8 mouse cellular contexts compared by ENCODE assay signal in the genomic region with DNA sequence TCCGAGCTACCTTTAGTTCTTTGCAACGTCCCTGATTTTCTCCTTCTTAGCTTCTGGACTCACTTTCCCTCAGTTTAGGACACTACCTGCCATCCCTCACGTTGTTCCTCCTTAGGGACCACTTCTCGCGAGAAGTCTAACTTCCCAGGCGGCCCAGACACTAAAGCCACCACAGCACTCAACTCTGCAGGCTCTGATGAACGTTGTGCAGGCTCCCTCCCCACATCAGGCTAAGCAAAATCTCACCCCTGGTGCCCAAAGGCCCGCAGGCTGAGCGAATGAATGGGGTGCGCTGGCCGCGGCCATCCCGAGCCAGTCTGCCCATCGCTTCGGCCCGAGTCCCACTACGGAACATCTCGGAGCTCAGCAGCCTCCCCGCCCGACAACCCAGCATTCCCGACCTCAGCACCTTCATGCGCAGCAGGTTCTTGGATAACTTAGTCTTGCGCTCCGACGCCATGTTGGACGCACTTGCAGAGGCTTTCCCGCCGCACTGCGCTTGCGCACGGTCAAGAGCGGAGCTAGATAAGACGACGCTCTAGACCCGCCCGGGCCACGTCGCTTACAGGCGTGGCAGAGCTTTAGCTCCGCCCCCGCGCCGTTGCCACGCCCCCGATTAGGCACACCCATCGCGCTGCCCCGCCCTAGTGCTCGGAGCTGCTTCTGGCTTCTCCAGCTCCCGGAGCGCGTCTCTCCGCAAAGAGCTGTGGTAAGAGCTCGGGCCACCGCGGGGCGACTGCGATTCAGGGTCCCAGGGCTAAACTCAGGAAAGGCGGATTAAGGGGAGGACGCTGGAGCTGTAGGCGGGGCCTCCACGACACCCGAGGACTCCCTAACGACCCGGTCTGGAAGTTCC. TPM values are rescaled to one million over a fixed set of nuclear protein-coding genes. Genes with fewer than 3 reads are reported as not detected.
A peak's percentile ranks its signal among the peaks of the same experiment; 100 is the strongest.
DNase-seq lines count a peak whose midpoint lies in the region; ATAC-seq and TF ChIP-seq lines count a peak whose summit lies in the region.

A gene (minus strand): TSS at position 501 of the 856 bp plus-strand sequence.

- DNase-seq in CD4-positive helper T cell, adult 2 months (ENCODE audit: low read depth, low spot score), result peak; percentile 98
- peak; percentile 90 for DNase-seq in brain, embryonic 18.5 days (ENCODE audit: low read depth, low spot score)
- DNase-seq in kidney, postnatal 0 days (ENCODE audit: low spot score), result peak; percentile 99
- peak; percentile 98 for DNase-seq in liver, embryonic 11.5 days (ENCODE audit: low spot score)
- DNase-seq in naive thymus-derived CD4-positive, alpha-beta T cell, adult 2 months (ENCODE audit: low read depth), result peak; percentile 99

- H3K4me1 ChIP-seq in heart, embryonic 12.5 days (replicated peaks), result peaks cover 18% of the 10 kb centered on the region
- peaks cover 15% of the 10 kb centered on the region for H3K4me1 ChIP-seq in kidney, postnatal 0 days (replicated peaks; ENCODE audit: insufficient read depth, low read length)
- peaks cover 11% of the 10 kb centered on the region for H3K4me1 ChIP-seq in liver, embryonic 11.5 days (replicated peaks; ENCODE audit: control insufficient read depth, insufficient read depth, low read length)
- peaks cover 10% of the 10 kb centered on the region; the same call in 1 of the 2 replicates for H3K4me1 ChIP-seq in stomach, embryonic 14.5 days (ENCODE audit: control insufficient read depth, insufficient read depth, low read length)

- peak within 1 kb of the TSS; percentile 92 for H3K9ac ChIP-seq in heart, embryonic 12.5 days
- peak within 1 kb of the TSS; percentile 92 for H3K9ac ChIP-seq in kidney, postnatal 0 days (ENCODE audit: low read depth, low read length)
- H3K9ac ChIP-seq in liver, embryonic 11.5 days (ENCODE audit: low read depth, low read length), result peak within 1 kb of the TSS; percentile 96
- H3K9ac ChIP-seq in stomach, embryonic 14.5 days (replicated peaks; ENCODE audit: low read depth, low read length), result peak within 1 kb of the TSS; percentile 73

- no peaks in the 10 kb centered on the region for H3K9me3 ChIP-seq in heart, embryonic 12.5 days (replicated peaks)
- no peaks in the 10 kb centered on the region for H3K9me3 ChIP-seq in kidney, postnatal 0 days (replicated peaks; ENCODE audit: low read length)
- no peaks in the 10 kb centered on the region for H3K9me3 ChIP-seq in liver, embryonic 11.5 days (ENCODE audit: control insufficient read depth, low read length)
- no peaks in the 10 kb centered on the region for H3K9me3 ChIP-seq in stomach, embryonic 14.5 days (ENCODE audit: control insufficient read depth, low read depth, low read length)

- H3K4me3 ChIP-seq in heart, embryonic 12.5 days, result peak within 1 kb of the TSS; percentile 91
- peak within 1 kb of the TSS; percentile 89 for H3K4me3 ChIP-seq in kidney, postnatal 0 days (replicated peaks; ENCODE audit: low read depth, low read length)
- peak within 1 kb of the TSS; percentile 92 for H3K4me3 ChIP-seq in liver, embryonic 11.5 days (ENCODE audit: low read depth, low read length)
- peak within 1 kb of the TSS; percentile 81 for H3K4me3 ChIP-seq in stomach, embryonic 14.5 days (ENCODE audit: low read depth, low read length)

- no peaks in the 10 kb centered on the region for H3K27me3 ChIP-seq in heart, embryonic 12.5 days (replicated peaks)
- H3K27me3 ChIP-seq in kidney, postnatal 0 days (ENCODE audit: insufficient read depth, low read length), result no peaks in the 10 kb centered on the region
- no peaks in the 10 kb centered on the region for H3K27me3 ChIP-seq in liver, embryonic 11.5 days (replicated peaks; ENCODE audit: control insufficient read depth, insufficient read depth, low read length)
- no peaks in the 10 kb centered on the region for H3K27me3 ChIP-seq in stomach, embryonic 14.5 days (ENCODE audit: control insufficient read depth, insufficient read depth, low read length)

- H3K4me2 ChIP-seq in heart, embryonic 12.5 days, result peak within 1 kb of the TSS; percentile 72
- H3K4me2 ChIP-seq in kidney, postnatal 0 days (ENCODE audit: low read length), result peak within 1 kb of the TSS; percentile 71
- peak within 1 kb of the TSS; percentile 77 for H3K4me2 ChIP-seq in liver, embryonic 11.5 days
- peak within 1 kb of the TSS; percentile 62 for H3K4me2 ChIP-seq in stomach, embryonic 14.5 days (replicated peaks; ENCODE audit: low read depth, low read length)

- TF ChIP-seq CTCF in kidney, postnatal 0 days (IDR thresholded peaks at IDR 0.05; ENCODE audit: low read depth), result peak; percentile 53

- WGBS in heart, embryonic 12.5 days, result under 1% methylated on average over 65 of the region's 65 CpGs
- WGBS in kidney, postnatal 0 days, result under 1% methylated on average over 65 of the region's 65 CpGs
- under 1% methylated on average over 65 of the region's 65 CpGs for WGBS in liver, embryonic 11.5 days
- under 1% methylated on average over 65 of the region's 65 CpGs for WGBS in stomach, embryonic 14.5 days

- ATAC-seq in erythroid progenitor cell, adult 5-6 weeks (replicated peaks; ENCODE audit: low FRiP score, poor library complexity, severe bottlenecking), result peak; percentile 94
- peak; percentile 99 for ATAC-seq in heart, embryonic 12.5 days (ENCODE audit: insufficient number of reproducible peaks, low FRiP score)
- peak; percentile 95 for ATAC-seq in kidney, postnatal 0 days (replicated peaks; ENCODE audit: low FRiP score, low read depth)
- ATAC-seq in liver, embryonic 11.5 days (replicated peaks; ENCODE audit: low FRiP score), result peak; percentile 96
- ATAC-seq in stomach, embryonic 14.5 days (ENCODE audit: insufficient number of reproducible peaks, insufficient read depth, low FRiP score, low read depth), result peak; percentile 97

- H3K36me3 ChIP-seq in heart, embryonic 12.5 days, result peaks cover 24% of the 10 kb centered on the region
- H3K36me3 ChIP-seq in kidney, postnatal 0 days (ENCODE audit: insufficient read depth, low read length), result 0 out of 2 replicates have a peak, but pooled peaks cover 3% of the 10 kb centered on the region
- peaks cover 12% of the 10 kb centered on the region for H3K36me3 ChIP-seq in liver, embryonic 11.5 days (ENCODE audit: control insufficient read depth, insufficient read depth, low read length)
- peaks cover 7% of the 10 kb centered on the region; the same call in 1 of the 2 replicates for H3K36me3 ChIP-seq in stomach, embryonic 14.5 days (ENCODE audit: control insufficient read depth, insufficient read depth, low read length)

- H3K27ac ChIP-seq in heart, embryonic 12.5 days (ENCODE audit: poor library complexity, severe bottlenecking), result peak within 1 kb of the TSS; percentile 98
- H3K27ac ChIP-seq in kidney, postnatal 0 days, result peak within 1 kb of the TSS; percentile 93
- peak within 1 kb of the TSS; percentile 92 for H3K27ac ChIP-seq in liver, embryonic 11.5 days (ENCODE audit: low read depth, low read length)
- peak within 1 kb of the TSS; percentile 87 for H3K27ac ChIP-seq in stomach, embryonic 14.5 days (ENCODE audit: low read length)

RNA-seq across cellular contexts. Expression of the gene that starts here (rescaled TPM):
- 24.3 and 25.2 TPM in 2 replicates for total RNA-seq in erythroid progenitor cell, adult 5-6 weeks (2015; ENCODE audit: low replicate concordance)
- 11.0 and 17.0 TPM in 2 replicates for total RNA-seq in erythroid progenitor cell, adult 5-6 weeks (2017; ENCODE audit: low replicate concordance)
- 38.7 and 40.6 TPM in 2 replicates for polyA plus RNA-seq in heart, embryonic 12.5 days (2016; fragmentation: Nextera tagmentation; extraction: Ambion mirVana)
- polyA plus RNA-seq in kidney, postnatal 0 days (2015; fragmentation: Nextera tagmentation; extraction: Ambion mirVana), result 62.2 and 65.3 TPM in 2 replicates
- 83.7 and 89.8 TPM in 2 replicates for polyA plus RNA-seq in liver, embryonic 11.5 days (2014; fragmentation: Nextera tagmentation; extraction: Ambion mirVana)
- 60.1 and 61.4 TPM in 2 replicates for polyA plus RNA-seq in stomach, embryonic 14.5 days (2014; fragmentation: Nextera tagmentation; extraction: Ambion mirVana)

Comparison
In these comparisons a context has a peak if more than half of its experiments do, and no peak if none do; other contexts are left out.
1. Peak in every context shown above with its lines: DNase-seq, ATAC-seq, H3K4me3 ChIP-seq and H3K27ac ChIP-seq.